Mouse (Mus musculus): ENCODE measurements around the gene Utp14a. TPM values are rescaled to one million over a fixed set of nuclear protein-coding genes. Genes with fewer than 3 reads are reported as not detected.

Gene Utp14a
- polyA plus RNA-seq, 1 experiment from 2014 or later: 20.1 TPM

GRCm38 (mm10) chrX:48286488-48286887 is 29.8 kb downstream of the Utp14a start:
- Histone ChIP-seq H3K4me3 (ENCODE audit: low read depth, low read length) (no peak overlapping the region), H3K4me1 (ENCODE audit: control insufficient read depth, insufficient read depth, low read length) (no peaks in the 10 kb centered on the region), H3K27me3 (ENCODE audit: control insufficient read depth, insufficient read depth, low read length) (0 out of 2 replicates have a peak, but pooled peaks cover 4% of the 10 kb centered on the region), H3K4me2 (replicated peaks; ENCODE audit: low read depth, low read length) (no peak overlapping the region), H3K27ac (ENCODE audit: low read length) (peak overlapping the region; percentile 64; the same call in 1 of the 2 replicates), H3K9me3 (ENCODE audit: control insufficient read depth, low read depth, low read length) (no peaks in the 10 kb centered on the region), H3K36me3 (ENCODE audit: control insufficient read depth, insufficient read depth, low read length) (no peaks in the 10 kb centered on the region), H3K9ac (replicated peaks; ENCODE audit: low read depth, low read length) (no peak overlapping the region)
- no peak for ATAC-seq (ENCODE audit: insufficient number of reproducible peaks, insufficient read depth, low FRiP score, low read depth)
- WGBS: 57% methylated on average over 6 of the region's 6 CpGs

DNA sequence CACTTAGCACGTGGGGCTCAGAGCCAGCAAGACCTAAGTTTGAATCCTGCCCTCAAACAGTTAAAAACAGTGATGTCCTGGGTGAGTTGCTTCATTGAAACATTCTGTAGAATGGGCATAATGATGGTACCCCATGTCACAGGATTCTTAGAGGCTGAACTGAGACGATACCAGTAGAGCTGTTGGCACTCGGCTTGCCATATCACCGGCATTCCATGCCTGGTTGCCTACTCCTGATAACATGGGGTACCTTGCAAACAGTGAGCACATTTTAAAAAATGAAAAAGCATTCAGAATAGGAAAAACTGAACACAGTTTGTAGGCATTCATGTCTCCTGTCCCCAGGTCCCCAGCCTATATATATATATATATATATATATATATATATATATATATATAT is 31.3 kb downstream of the Utp14a start:
- H3K4me1 ChIP-seq (ENCODE audit: control insufficient read depth, insufficient read depth, low read length): no peaks in the 10 kb centered on the region
- H3K36me3 ChIP-seq (ENCODE audit: control insufficient read depth, insufficient read depth, low read length): no peaks in the 10 kb centered on the region
- no peak for ATAC-seq (ENCODE audit: insufficient number of reproducible peaks, insufficient read depth, low FRiP score, low read depth)
- no peak overlapping the region for H3K9ac ChIP-seq (replicated peaks; ENCODE audit: low read depth, low read length)
- no peak overlapping the region for H3K4me3 ChIP-seq (ENCODE audit: low read depth, low read length)
- 0 out of 2 replicates have a peak, but pooled peaks cover 4% of the 10 kb centered on the region for H3K27me3 ChIP-seq (ENCODE audit: control insufficient read depth, insufficient read depth, low read length)
- H3K27ac ChIP-seq (ENCODE audit: low read length): no peak overlapping the region
- WGBS: 76% methylated on average over 4 of the region's 4 CpGs
- no peaks in the 10 kb centered on the region for H3K9me3 ChIP-seq (ENCODE audit: control insufficient read depth, low read depth, low read length)
- H3K4me2 ChIP-seq (replicated peaks; ENCODE audit: low read depth, low read length): no peak overlapping the region

DNA sequence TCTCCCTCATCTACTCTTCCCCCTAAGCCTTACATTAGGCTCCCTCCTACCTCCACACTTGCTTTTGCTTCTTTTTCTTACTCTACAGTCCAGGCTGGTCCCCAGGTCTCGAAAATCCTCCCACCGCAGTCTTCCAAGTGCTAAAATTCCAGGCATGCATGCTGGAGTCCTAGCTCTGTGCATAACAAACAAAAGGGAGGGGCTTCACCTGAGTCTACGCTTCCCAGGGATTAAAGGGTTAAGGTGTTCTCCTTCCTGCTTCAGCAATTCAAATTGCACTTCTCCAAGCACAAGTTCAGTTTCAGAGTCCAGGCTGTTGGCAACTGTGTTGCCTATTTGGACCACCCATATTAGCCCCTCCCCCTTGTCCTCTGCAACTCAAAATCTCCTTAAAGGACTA is 34.8 kb downstream of the Utp14a start:
- no peaks in the 10 kb centered on the region for H3K9me3 ChIP-seq (ENCODE audit: control insufficient read depth, low read depth, low read length)
- ATAC-seq (ENCODE audit: insufficient number of reproducible peaks, insufficient read depth, low FRiP score, low read depth): no peak
- H3K9ac ChIP-seq (replicated peaks; ENCODE audit: low read depth, low read length): no peak overlapping the region
- H3K4me2 ChIP-seq (replicated peaks; ENCODE audit: low read depth, low read length): no peak overlapping the region
- no peak overlapping the region for H3K4me3 ChIP-seq (ENCODE audit: low read depth, low read length)
- 36% methylated on average over 3 of the region's 3 CpGs for WGBS
- H3K27me3 ChIP-seq (ENCODE audit: control insufficient read depth, insufficient read depth, low read length): 0 out of 2 replicates have a peak, but pooled peaks cover 4% of the 10 kb centered on the region
- H3K4me1 ChIP-seq (ENCODE audit: control insufficient read depth, insufficient read depth, low read length): no peaks in the 10 kb centered on the region
- H3K27ac ChIP-seq (ENCODE audit: low read length): no peak overlapping the region
- no peaks in the 10 kb centered on the region for H3K36me3 ChIP-seq (ENCODE audit: control insufficient read depth, insufficient read depth, low read length)

DNA sequence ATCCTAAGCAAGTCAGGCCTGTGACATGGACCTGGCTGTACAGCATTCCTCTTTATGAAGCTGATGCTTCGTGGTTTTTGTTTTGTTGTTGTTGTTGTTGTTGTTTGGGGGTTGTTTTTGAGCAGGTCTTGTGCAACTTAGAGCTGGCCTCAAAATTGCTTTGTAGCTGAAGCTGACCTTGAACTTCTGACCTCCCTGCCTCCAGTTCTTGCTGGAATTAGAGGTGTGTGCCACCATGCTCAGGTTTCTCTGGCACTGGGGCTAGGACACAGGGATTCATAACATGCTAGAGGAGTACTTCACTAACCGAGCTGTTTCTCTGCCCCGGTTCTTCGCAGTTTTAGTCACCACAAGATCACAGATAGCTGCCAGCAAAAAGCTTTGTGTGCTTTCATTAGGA is 48.7 kb downstream of the Utp14a start:
- Histone ChIP-seq H3K27ac (ENCODE audit: low read length) (no peak overlapping the region), H3K9ac (replicated peaks; ENCODE audit: low read depth, low read length) (no peak overlapping the region), H3K27me3 (ENCODE audit: control insufficient read depth, insufficient read depth, low read length) (no peaks in the 10 kb centered on the region), H3K36me3 (ENCODE audit: control insufficient read depth, insufficient read depth, low read length) (no peaks in the 10 kb centered on the region), H3K4me3 (ENCODE audit: low read depth, low read length) (no peak overlapping the region), H3K4me2 (replicated peaks; ENCODE audit: low read depth, low read length) (no peak overlapping the region), H3K9me3 (ENCODE audit: control insufficient read depth, low read depth, low read length) (no peaks in the 10 kb centered on the region), H3K4me1 (ENCODE audit: control insufficient read depth, insufficient read depth, low read length) (no peaks in the 10 kb centered on the region)
- 80% methylated on average over 4 of the region's 4 CpGs for WGBS
- no peak for ATAC-seq (ENCODE audit: insufficient number of reproducible peaks, insufficient read depth, low FRiP score, low read depth)

DNA sequence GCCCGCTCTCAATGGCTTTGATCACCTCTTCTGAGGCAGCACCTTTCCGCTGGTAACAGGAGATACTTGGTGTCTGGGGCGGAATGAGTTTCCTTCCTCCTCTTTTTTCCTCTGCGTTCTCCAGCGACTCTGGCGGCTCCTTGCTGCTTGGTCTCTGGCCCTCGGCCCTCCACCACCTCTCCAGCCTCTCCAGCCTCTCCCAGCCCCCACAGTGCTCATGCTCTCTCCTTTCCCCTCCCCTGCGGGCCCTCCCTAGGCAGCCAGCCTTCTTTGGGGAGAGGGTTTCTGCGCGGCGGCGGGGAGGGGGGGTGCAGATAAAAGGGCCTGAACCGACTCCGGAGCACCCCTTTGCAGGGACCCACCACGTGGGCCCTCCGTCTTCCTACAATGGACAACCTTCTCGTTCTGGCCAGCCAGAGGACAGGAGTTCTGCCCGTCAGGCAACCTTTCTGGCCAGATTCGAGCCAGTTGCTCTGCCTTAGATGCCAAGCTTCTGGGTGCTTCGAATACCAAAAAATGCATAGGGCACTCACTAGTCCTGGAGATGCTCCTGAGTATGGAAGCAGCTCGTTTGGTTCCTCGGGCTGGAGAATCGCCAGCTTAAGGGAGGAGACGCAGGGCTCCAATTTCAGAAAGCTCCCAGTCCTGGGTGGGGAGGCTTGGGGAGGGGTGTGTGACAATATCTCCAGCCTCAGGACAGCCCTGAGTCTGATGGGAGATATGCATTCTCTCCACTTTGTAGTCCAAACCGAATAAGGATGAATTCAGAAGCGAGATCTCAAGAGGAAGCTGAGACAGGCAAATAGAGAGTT is 54.2 kb downstream of the Utp14a start:
- H3K4me2 ChIP-seq (replicated peaks; ENCODE audit: low read depth, low read length): peak overlapping the region; percentile 48
- ATAC-seq (ENCODE audit: insufficient number of reproducible peaks, insufficient read depth, low FRiP score, low read depth): no peak
- H3K27ac ChIP-seq (ENCODE audit: low read length): no peak overlapping the region
- H3K9ac ChIP-seq (replicated peaks; ENCODE audit: low read depth, low read length): no peak overlapping the region; the same call in 1 of the 2 replicates
- peak overlapping the region; percentile 17; the same call in 1 of the 2 replicates for H3K4me3 ChIP-seq (ENCODE audit: low read depth, low read length)
- 23% methylated on average over 26 of the region's 26 CpGs for WGBS
- no peaks in the 10 kb centered on the region for H3K36me3 ChIP-seq (ENCODE audit: control insufficient read depth, insufficient read depth, low read length)
- H3K4me1 ChIP-seq (ENCODE audit: control insufficient read depth, insufficient read depth, low read length): no peaks in the 10 kb centered on the region
- H3K27me3 ChIP-seq (ENCODE audit: control insufficient read depth, insufficient read depth, low read length): no peaks in the 10 kb centered on the region
- no peaks in the 10 kb centered on the region for H3K9me3 ChIP-seq (ENCODE audit: control insufficient read depth, low read depth, low read length)

DNA sequence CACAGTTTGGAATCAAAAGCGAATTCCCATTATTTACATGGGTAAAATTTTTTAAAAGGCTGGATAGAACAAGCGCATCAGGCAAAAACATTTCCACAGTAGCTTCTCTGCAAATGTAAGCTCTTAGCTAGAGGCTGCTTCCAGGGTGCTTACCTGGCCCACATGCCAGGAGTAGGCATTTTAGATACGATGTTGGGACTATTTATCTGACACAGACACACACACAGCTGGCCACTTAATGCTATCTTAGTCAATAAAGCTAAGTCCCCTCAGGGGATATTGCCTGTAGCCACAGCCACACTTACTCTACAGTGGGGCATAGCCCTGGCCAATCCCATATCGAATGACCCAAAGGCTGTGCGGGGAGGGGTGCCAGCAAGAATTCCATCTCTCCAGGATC is 55.1 kb downstream of the Utp14a start:
- no peaks in the 10 kb centered on the region for H3K27me3 ChIP-seq (ENCODE audit: control insufficient read depth, insufficient read depth, low read length)
- H3K9me3 ChIP-seq (ENCODE audit: control insufficient read depth, low read depth, low read length): no peaks in the 10 kb centered on the region
- no peaks in the 10 kb centered on the region for H3K4me1 ChIP-seq (ENCODE audit: control insufficient read depth, insufficient read depth, low read length)
- no peak for ATAC-seq (ENCODE audit: insufficient number of reproducible peaks, insufficient read depth, low FRiP score, low read depth)
- H3K4me2 ChIP-seq (replicated peaks; ENCODE audit: low read depth, low read length): no peak overlapping the region
- H3K36me3 ChIP-seq (ENCODE audit: control insufficient read depth, insufficient read depth, low read length): no peaks in the 10 kb centered on the region
- no peak overlapping the region for H3K9ac ChIP-seq (replicated peaks; ENCODE audit: low read depth, low read length)
- no peak overlapping the region for H3K27ac ChIP-seq (ENCODE audit: low read length)
- H3K4me3 ChIP-seq (ENCODE audit: low read depth, low read length): no peak overlapping the region
- 85% methylated on average over 5 of the region's 5 CpGs for WGBS

DNA sequence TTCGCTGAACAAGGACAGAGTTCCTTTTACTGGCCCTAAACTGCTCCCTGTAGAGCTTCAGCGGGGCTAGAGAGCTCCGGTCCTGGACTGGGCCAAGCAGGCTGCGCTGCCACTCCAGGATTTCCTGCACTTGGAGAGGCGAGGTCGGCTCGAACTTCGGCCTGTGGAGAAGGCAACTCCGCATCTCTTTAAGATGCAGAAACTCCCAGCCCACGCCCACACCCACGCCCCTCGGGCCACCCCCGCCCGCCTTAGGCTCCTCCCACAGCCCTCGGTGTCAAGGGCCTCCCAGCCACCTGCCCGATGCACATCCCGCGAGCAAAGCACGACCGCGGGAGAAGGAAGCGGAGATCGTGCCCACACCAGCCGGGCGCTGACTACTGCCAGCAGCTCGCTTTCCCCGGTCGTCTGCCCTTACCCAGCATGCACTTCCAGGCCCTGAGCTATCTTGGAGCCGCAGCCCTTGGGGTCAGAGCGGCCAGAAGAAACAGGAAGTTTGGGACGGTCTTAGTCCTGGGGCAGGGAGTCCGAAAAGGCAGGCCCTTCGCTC is 57.9 kb downstream of the Utp14a start:
- H3K27ac ChIP-seq (ENCODE audit: low read length): no peak overlapping the region
- H3K9ac ChIP-seq (replicated peaks; ENCODE audit: low read depth, low read length): no peak overlapping the region
- no peaks in the 10 kb centered on the region for H3K36me3 ChIP-seq (ENCODE audit: control insufficient read depth, insufficient read depth, low read length)

GRCm38 (mm10) chrX:48317444-48317843 is 60.8 kb downstream of the Utp14a start:
- H3K36me3 ChIP-seq (ENCODE audit: control insufficient read depth, insufficient read depth, low read length): no peaks in the 10 kb centered on the region
- H3K27me3 ChIP-seq (ENCODE audit: control insufficient read depth, insufficient read depth, low read length): no peaks in the 10 kb centered on the region
- no peaks in the 10 kb centered on the region for H3K9me3 ChIP-seq (ENCODE audit: control insufficient read depth, low read depth, low read length)
- no peak overlapping the region for H3K4me2 ChIP-seq (replicated peaks; ENCODE audit: low read depth, low read length)
- H3K9ac ChIP-seq (replicated peaks; ENCODE audit: low read depth, low read length): no peak overlapping the region
- no peak overlapping the region for H3K27ac ChIP-seq (ENCODE audit: low read length)
- no peak overlapping the region for H3K4me3 ChIP-seq (ENCODE audit: low read depth, low read length)
- ATAC-seq (ENCODE audit: insufficient number of reproducible peaks, insufficient read depth, low FRiP score, low read depth): no peak
- 43% methylated on average over 3 of the region's 3 CpGs for WGBS
- no peaks in the 10 kb centered on the region for H3K4me1 ChIP-seq (ENCODE audit: control insufficient read depth, insufficient read depth, low read length)

More for the DNA sequence above, 57.9 kb downstream of the Utp14a start:
- Histone ChIP-seq H3K4me1 (ENCODE audit: control insufficient read depth, insufficient read depth, low read length) (no peaks in the 10 kb centered on the region), H3K27me3 (ENCODE audit: control insufficient read depth, insufficient read depth, low read length) (no peaks in the 10 kb centered on the region), H3K4me2 (replicated peaks; ENCODE audit: low read depth, low read length) (peak overlapping the region; percentile 49), H3K4me3 (ENCODE audit: low read depth, low read length) (peak overlapping the region; percentile 34), H3K9me3 (ENCODE audit: control insufficient read depth, low read depth, low read length) (no peaks in the 10 kb centered on the region)
- 15% methylated on average over 29 of the region's 33 CpGs for WGBS
- peak; percentile 89 for ATAC-seq (ENCODE audit: insufficient number of reproducible peaks, insufficient read depth, low FRiP score, low read depth)

Data from stomach, embryonic 14.5 days (tissue).